Mouse (Mus musculus) embryonic facial prominence, embryonic 15.5 days (tissue): ENCODE measurements around the gene Pf4. TPM values are rescaled to one million over a fixed set of nuclear protein-coding genes. Genes with fewer than 3 reads are reported as not detected.

Experiments
- ATAC-seq: fragments of 200-750 bp; cut with Nextera tagmentation; 2 replicates; pipeline ENCODE4 v1.8.0; 2017; ENCODE audit warnings: low read depth, moderate TSS enrichment; ENCODE audit not compliant: insufficient number of reproducible peaks, low FRiP score, low TSS enrichment
- H3K27ac ChIP-seq: fragments of 300-500 bp; sonication (generic); replicated peaks from 2 replicates; pipeline ENCODE4 v1.5.1; 2015; ENCODE audit warnings: mild to moderate bottlenecking, inconsistent platforms
- H3K27me3 ChIP-seq: fragments of 300-500 bp; sonication (generic); 2 replicates; pipeline ENCODE4 v1.6.1; 2015; ENCODE audit warnings: inconsistent platforms
- H3K36me3 ChIP-seq: fragments of 300-500 bp; sonication (generic); 2 replicates; pipeline ENCODE4 v1.6.1; 2015; ENCODE audit warnings: mild to moderate bottlenecking, inconsistent platforms
- H3K4me1 ChIP-seq: fragments of 300-500 bp; sonication (generic); 2 replicates; pipeline ENCODE4 v1.6.1; 2015; ENCODE audit warnings: inconsistent platforms
- H3K4me2 ChIP-seq: fragments of 300-500 bp; sonication (generic); replicated peaks from 2 replicates; pipeline ENCODE4 v1.6.1; 2015; ENCODE audit warnings: mild to moderate bottlenecking, inconsistent platforms
- H3K4me3 ChIP-seq: fragments of 300-500 bp; sonication (generic); replicated peaks from 2 replicates; pipeline ENCODE4 v1.5.1; 2015; ENCODE audit warnings: mild to moderate bottlenecking, inconsistent platforms
- H3K9ac ChIP-seq: fragments of 300-500 bp; sonication (generic); 2 replicates; pipeline ENCODE4 v1.6.1; 2015; ENCODE audit warnings: inconsistent platforms
- H3K9me3 ChIP-seq: fragments of 300-500 bp; sonication (generic); replicated peaks from 2 replicates; pipeline ENCODE4 v1.6.1; 2016; ENCODE audit warnings: inconsistent platforms
- WGBS: fragments of 180-500 bp; shearing (Covaris S2); methylation state at CpG from one replicate; pipeline ENCODE4 v1.1.7; 2015; 5-methylcytosine and 5-hydroxymethylcytosine counted together
- polyA plus RNA-seq: library from polyadenylated mRNA; unstranded; fragments of >200 nt; fragmentation: Nextera tagmentation; extraction: Ambion mirVana; gene quantifications from 2 replicates; pipeline ENCODE4 v1.2.1, GENCODE M21; 2015

Gene Pf4
- polyA plus RNA-seq, 1 experiment from 2014 or later = 110 TPM

DNA sequence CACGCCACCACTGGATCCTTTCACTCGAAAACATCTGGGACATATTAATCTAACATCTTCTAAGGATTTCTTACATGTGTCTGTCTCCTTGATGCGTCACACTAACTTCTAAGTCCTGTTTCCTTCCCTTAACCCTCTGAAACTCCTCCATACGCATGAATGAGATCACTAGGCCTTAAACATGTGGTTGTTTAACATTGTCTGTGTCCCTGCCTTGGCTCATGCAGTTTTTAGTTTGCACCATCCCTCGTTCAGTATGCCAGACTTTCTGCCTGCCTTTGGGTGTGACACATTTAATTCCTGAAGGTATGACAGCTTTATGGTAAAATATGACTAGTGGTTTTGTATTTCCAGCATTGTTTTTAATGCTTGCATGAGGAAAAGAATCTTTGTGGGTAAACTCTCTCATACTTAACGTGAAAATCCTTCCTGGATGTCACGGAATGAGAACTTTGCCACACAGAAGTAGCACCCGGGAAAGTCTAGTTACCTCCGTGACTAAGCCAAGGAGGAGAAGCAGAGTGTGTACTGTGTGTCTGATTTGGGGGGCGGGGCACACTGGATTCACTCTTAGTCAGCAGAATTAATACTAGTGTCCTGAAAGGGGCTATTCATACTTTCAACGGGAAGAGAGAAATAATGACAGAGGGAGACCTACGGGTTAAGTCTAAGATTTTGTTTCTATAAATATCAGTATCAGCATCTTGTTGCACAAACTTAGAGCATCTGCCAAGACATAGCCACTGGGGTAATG is 8.1 kb upstream of the Pf4 start:
- Histone ChIP-seq H3K4me2 (no peak overlapping the region), H3K4me3 (no peak overlapping the region), H3K27ac (no peak overlapping the region), H3K9me3 (no peaks in the 10 kb centered on the region), H3K4me1 (peaks cover 9% of the 10 kb centered on the region), H3K9ac (no peak overlapping the region), H3K36me3 (no peaks in the 10 kb centered on the region), H3K27me3 (peaks cover 18% of the 10 kb centered on the region)
- WGBS = 43% methylated on average over 12 of the region's 12 CpGs
- no peak for ATAC-seq

DNA sequence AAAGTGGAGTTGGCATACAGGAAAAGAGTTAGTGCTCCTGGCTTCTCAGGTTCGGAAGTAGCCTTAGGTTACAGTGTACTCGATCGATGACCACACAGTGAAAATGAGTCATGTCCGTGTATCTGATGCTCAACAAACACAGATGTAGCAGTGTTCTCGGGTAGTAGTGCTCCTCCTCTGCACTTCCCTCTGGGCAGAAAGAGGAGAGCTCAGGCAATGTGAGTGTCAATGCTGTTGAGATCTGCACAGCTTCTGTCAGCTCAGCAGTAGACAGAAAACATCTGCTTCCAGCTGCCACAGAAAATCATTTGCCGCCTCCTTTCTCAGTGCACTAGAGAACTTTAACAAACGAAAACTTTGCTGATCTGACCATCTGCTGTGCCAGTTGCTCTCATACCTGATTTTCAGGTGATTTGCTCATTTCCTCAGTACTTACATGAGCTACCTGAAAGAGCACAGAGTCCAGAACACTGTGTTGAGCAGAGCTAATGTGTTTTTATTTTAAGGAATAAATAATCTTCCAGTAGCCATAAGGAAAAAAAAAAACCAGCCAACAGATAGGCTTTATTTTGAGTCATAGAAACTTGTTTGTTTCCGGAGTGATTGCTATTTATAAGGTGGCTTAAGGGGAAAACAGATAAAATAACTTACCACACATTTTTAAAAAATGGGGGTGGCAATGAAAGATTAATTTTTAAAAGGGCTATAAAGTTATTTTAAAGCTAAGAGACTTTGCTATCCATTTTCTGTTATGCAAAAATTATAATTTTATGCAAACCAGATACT is 6.2 kb upstream of the Pf4 start:
- H3K4me2 ChIP-seq = no peak overlapping the region
- H3K9ac ChIP-seq = no peak overlapping the region
- no peaks in the 10 kb centered on the region for H3K36me3 ChIP-seq
- WGBS = 33% methylated on average over 8 of the region's 8 CpGs
- 0 out of 2 replicates have a peak, but pooled peaks cover 2% of the 10 kb centered on the region for H3K4me1 ChIP-seq
- ATAC-seq = no peak
- H3K9me3 ChIP-seq = no peaks in the 10 kb centered on the region
- H3K27me3 ChIP-seq = peaks cover 12% of the 10 kb centered on the region
- no peak overlapping the region for H3K27ac ChIP-seq
- H3K4me3 ChIP-seq = no peak overlapping the region

DNA sequence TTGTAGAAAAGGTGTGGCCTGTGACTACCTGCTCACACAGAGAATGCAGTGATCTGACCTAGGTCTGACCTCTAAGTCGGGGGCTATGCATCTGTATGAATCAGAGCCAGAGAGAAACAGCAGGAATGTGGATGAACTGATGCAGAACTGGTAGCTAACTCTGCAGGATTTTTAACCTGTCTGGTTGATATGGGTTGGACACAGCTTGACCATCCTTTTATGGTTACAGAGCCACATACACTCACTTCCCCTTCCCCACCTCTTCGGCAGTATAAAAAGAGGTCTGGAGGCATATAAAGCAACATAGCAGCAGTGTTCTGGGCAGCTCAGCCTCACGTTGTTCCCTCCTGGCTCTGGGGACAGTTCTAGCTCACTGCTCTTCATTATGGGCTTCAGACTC is 4.0 kb upstream of the Pf4 start, which contains the start of gene Ppbp:
TSS of gene Ppbp (plus strand) at position 301 of the 400 bp plus-strand sequence.
- ATAC-seq = no peak
- Histone ChIP-seq H3K4me2 (no peak within 1 kb of the TSS), H3K9me3 (no peaks in the 10 kb centered on the region), H3K9ac (no peak within 1 kb of the TSS), H3K36me3 (no peaks in the 10 kb centered on the region), H3K4me1 (0 out of 2 replicates have a peak, but pooled peaks cover 2% of the 10 kb centered on the region), H3K4me3 (no peak within 1 kb of the TSS), H3K27ac (no peak within 1 kb of the TSS), H3K27me3 (peaks cover 4% of the 10 kb centered on the region; the same call in 1 of the 2 replicates)
- WGBS = 55% methylated on average over 3 of the region's 3 CpGs

DNA sequence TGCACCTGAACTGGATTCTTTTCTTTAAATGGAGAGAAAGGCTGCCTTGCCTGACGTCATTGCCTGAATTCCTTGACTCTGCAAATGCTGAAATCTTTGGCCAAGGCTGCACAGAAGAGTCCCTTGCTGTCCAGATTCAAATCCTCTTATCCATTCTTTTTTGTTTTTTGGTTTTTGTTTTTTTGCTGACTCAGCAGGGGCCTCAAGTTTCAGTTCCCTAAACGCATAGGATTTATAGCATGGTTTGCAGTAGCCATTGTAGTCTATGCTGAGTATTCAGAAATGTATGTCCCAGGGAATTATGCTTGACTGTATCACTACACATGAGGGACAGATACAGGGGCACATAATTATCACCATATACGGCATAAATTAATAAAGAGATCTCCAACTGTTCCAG is 866 bp upstream of the Pf4 start:
- H3K27ac ChIP-seq = no peak overlapping the region
- no peaks in the 10 kb centered on the region for H3K36me3 ChIP-seq
- 60% methylated on average over 3 of the region's 3 CpGs for WGBS
- no peak overlapping the region for H3K4me2 ChIP-seq
- H3K27me3 ChIP-seq = peaks cover 4% of the 10 kb centered on the region; the same call in 1 of the 2 replicates
- ATAC-seq = no peak
- no peak overlapping the region for H3K9ac ChIP-seq
- no peak overlapping the region for H3K4me3 ChIP-seq
- no peaks in the 10 kb centered on the region for H3K9me3 ChIP-seq
- H3K4me1 ChIP-seq = no peaks in the 10 kb centered on the region

DNA sequence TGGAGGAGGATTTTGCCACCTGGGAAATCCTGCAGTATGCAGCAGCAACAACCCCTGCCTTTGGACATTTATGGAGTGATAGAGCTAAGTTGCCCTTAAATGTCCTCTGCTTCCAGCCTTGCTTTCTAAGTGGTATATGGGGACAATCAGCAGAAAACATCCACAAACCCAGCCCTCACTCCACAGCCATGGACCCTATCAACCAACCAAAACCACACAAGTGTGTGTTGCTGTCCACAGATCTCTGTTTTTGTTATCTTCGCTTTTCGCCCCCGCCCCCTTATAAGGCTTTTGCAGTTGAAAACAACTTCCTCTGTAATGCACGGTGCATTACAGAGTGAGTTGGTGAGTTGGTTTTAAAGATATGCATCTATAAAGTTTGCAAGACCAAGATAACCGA is 3.3 kb downstream of the Pf4 start:
- ATAC-seq = no peak
- Histone ChIP-seq H3K4me2 (no peak overlapping the region), H3K9me3 (no peaks in the 10 kb centered on the region)

DNA sequence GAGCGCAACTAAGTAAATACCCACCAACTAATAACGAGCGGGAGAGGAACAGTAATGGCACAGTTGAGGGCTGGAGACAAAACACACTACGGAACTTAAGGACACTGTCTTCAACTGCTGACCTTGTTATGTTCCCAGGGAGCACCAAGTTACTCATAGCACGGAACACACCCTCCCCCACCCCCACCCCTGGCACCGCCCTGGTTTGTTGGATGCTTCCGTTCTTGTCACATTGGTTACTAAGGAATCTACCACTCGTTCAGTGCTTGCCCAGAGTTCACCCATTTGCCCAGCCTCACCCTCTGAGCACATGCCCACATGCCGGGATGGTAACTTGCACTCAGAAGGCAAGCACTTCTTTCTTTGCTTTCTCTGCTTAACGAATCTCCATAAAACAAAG is 5.4 kb downstream of the Pf4 start:
- H3K9ac ChIP-seq = no peak overlapping the region
- no peaks in the 10 kb centered on the region for H3K36me3 ChIP-seq
- H3K4me1 ChIP-seq = no peaks in the 10 kb centered on the region
- no peaks in the 10 kb centered on the region for H3K9me3 ChIP-seq
- no peak overlapping the region for H3K27ac ChIP-seq
- H3K4me3 ChIP-seq = no peak overlapping the region
- no peak overlapping the region for H3K4me2 ChIP-seq
- no peaks in the 10 kb centered on the region for H3K27me3 ChIP-seq
- no peak for ATAC-seq
- 81% methylated on average over 10 of the region's 10 CpGs for WGBS

More for the DNA sequence above, 3.3 kb downstream of the Pf4 start:
- Histone ChIP-seq H3K4me1 (no peaks in the 10 kb centered on the region), H3K27ac (no peak overlapping the region), H3K27me3 (no peaks in the 10 kb centered on the region), H3K4me3 (no peak overlapping the region), H3K36me3 (no peaks in the 10 kb centered on the region), H3K9ac (no peak overlapping the region)
- WGBS = 84% methylated on average over 5 of the region's 5 CpGs

DNA sequence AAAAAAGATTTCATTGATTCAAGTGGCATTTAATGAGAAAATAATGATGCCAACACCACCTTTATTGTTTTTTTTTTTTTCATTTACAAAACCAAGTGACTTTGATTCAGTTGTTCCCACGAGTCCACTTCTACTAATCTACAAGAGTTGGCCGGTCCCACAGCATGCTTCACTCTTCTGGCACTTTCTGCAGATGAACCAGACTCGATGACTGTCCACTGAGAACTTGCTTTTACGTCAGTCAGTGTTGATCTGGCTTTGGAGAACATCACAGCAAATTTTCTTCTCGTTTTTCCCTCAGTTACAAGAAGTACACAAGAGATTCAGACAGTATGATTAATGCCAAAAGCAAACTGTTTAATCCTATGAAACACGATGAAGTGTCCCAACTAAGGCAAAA is 6.6 kb downstream of the Pf4 start:
- Histone ChIP-seq H3K4me3 (no peak overlapping the region), H3K27me3 (no peaks in the 10 kb centered on the region), H3K4me1 (no peaks in the 10 kb centered on the region), H3K36me3 (no peaks in the 10 kb centered on the region), H3K9ac (no peak overlapping the region), H3K4me2 (no peak overlapping the region), H3K27ac (no peak overlapping the region), H3K9me3 (no peaks in the 10 kb centered on the region)
- WGBS = 72% methylated on average over 6 of the region's 6 CpGs
- ATAC-seq = no peak

DNA sequence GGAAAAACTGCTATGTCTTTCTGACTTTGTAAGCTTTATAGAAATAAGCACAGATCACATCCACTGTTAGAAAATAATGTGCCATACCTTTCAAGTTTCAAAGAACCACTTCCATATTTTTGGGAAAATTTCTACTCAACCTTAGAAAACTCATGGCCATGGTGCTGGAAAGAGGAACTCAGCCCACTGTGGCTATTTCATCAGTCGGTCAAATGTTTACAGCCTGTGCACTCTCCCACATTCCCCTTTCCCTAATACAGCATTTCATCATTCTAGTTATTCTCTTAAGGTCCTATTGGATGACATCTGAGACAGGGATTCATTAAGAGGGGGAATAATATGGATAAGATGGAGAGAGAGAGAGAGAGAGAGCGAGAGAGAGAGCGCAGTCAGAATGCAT is 11.5 kb downstream of the Pf4 start:
- no peak overlapping the region for H3K27ac ChIP-seq
- H3K4me2 ChIP-seq = no peak overlapping the region
- H3K4me1 ChIP-seq = peaks cover 8% of the 10 kb centered on the region
- no peak overlapping the region for H3K4me3 ChIP-seq
- H3K9ac ChIP-seq = no peak overlapping the region
- ATAC-seq = no peak
- 78% methylated on average over 3 of the region's 3 CpGs for WGBS
- H3K36me3 ChIP-seq = no peaks in the 10 kb centered on the region
- H3K27me3 ChIP-seq = peaks cover 9% of the 10 kb centered on the region
- no peaks in the 10 kb centered on the region for H3K9me3 ChIP-seq

DNA sequence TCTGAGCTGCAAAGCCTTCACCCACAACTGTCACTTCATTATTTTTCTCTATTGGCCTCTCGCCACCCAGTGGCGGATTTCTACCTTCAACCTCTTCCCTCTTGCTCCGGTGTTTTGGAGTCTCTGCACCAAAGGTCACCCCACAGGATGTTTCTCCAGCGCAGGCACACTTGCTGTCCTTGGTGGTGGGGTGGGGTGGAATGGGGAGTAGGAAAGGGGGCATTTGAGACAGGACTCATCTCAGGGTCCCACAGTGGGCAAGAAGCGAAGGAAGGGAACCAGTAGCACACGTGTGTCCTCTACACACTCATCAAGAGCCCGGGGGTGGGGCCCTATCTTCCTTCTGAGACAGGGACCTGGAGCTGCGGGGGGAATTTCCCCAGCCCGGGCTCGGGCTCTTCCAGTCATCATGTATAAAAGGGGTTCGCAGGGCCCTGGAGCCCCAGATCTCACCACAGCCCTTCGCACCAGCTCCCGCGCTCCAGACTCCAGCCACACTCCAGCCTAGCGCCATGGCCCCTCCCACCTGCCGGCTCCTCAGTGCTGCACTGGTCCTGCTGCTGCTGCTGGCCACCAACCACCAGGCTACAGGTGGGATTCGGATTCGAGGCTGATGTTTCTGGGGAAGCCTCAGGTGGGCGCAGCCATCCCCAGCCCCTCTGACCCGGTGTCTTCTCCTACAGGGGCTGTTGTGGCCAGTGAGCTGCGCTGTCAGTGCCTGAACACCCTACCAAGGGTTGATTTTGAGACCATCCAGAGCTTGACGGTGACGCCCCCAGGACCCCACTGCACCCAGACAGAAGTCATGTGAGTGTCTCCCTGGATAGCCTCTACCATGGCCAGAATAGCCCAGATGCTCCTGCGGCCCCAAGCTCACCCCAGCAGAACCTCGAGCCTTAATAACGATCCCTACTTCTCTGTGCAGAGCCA is 13.7 kb downstream of the Pf4 start, which contains the start of gene Cxcl3:
TSS of gene Cxcl3 (plus strand) at position 445 of the 930 bp plus-strand sequence.
- peak within 1 kb of the TSS; percentile 61 for H3K4me2 ChIP-seq
- ATAC-seq = peak; percentile 63; the same call in 1 of the 2 replicates
- no peaks in the 10 kb centered on the region for H3K36me3 ChIP-seq
- no peak within 1 kb of the TSS for H3K27ac ChIP-seq
- peaks cover 8% of the 10 kb centered on the region for H3K4me1 ChIP-seq
- peak within 1 kb of the TSS; percentile 29 for H3K4me3 ChIP-seq
- no peaks in the 10 kb centered on the region for H3K9me3 ChIP-seq
- H3K27me3 ChIP-seq = peaks cover 9% of the 10 kb centered on the region
- 18% methylated on average over 26 of the region's 26 CpGs for WGBS
- H3K9ac ChIP-seq = no peak within 1 kb of the TSS

DNA sequence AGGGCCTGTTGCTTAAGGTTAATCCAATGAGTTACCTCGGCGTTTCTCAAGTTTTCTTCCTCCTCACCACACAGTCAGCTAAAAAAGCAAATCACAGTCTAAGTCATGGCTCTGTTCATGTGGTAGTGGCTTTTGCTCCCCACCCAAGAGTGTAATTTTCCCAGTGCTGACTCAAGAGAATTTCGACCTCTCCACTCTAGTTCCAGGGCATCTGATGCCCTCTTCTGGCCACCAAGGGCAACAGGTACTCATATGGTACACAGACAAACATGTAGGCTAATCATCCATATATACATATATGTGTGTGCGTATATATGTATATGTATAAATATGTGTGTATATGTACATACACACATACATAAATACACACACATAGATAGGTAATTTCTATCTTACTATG is 15.9 kb downstream of the Pf4 start:
- Histone ChIP-seq H3K9ac (no peak overlapping the region), H3K27me3 (peaks cover 9% of the 10 kb centered on the region), H3K36me3 (no peaks in the 10 kb centered on the region), H3K9me3 (no peaks in the 10 kb centered on the region), H3K4me3 (no peak overlapping the region), H3K4me2 (no peak overlapping the region), H3K27ac (no peak overlapping the region), H3K4me1 (peaks cover 8% of the 10 kb centered on the region)
- WGBS = 72% methylated on average over 4 of the region's 4 CpGs
- no peak for ATAC-seq
